In the genomic region with DNA sequence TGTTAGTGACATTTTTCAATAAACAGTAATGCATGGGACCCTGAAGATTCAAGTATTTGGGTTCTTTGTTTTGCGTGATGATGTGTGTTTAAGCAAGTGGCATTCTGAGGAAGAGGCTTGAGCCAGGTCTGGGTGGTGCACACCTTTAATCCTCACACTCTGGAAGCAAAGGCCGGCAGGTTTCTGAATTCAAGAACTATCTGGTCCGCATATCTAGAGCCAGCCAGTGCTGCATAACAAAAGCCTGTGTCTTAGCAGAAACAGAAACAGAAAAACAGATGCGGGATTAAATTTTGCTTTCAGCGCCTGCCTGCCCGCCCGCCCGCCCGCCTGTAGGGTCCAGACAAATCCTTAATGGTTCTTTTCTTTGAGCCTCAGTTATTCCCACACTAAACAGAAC, we compare ENCODE assay signal across 12 mouse cellular contexts.
"Had no signal": no experiment of that assay in that cellular context is flagged by ENCODE, and none has a peak within 500 bp of the region (broad histone marks: within the 10 kb centered on the region; RNA-seq: fewer than 3 reads in every experiment).

No protein-coding gene starts in this region.

- H3K4me3 ChIP-seq: midbrain, embryonic 10.5 days; midbrain, embryonic 12.5 days; neural tube, embryonic 12.5 days had no signal

- H3K9ac ChIP-seq: lung, embryonic 14.5 days; midbrain, embryonic 12.5 days; neural tube, embryonic 12.5 days had no signal

- H3K9me3 ChIP-seq: midbrain, embryonic 10.5 days; midbrain, embryonic 12.5 days; neural tube, embryonic 12.5 days had no signal

- H3K27ac ChIP-seq: midbrain, embryonic 10.5 days; midbrain, embryonic 12.5 days; neural tube, embryonic 12.5 days had no signal

- H3K27me3 ChIP-seq: neural tube, embryonic 12.5 days had no signal

- H3K4me1 ChIP-seq: midbrain, embryonic 10.5 days had no signal

- H3K4me2 ChIP-seq: neural tube, embryonic 12.5 days had no signal

- H3K36me3 ChIP-seq: midbrain, embryonic 10.5 days; midbrain, embryonic 12.5 days; neural tube, embryonic 12.5 days had no signal

- DNase-seq: lung, adult 18-20 months; lung, embryonic 14.5 days; lung, postnatal 10 days; lung, postnatal 4 days; midbrain, embryonic 14.5 days; right cerebral cortex, postnatal 14 days; thymus, adult 18-20 months; thymus, postnatal 14 days; thymus, postnatal 36 days had no signal
